ENCODE assay signal across 7 mouse cellular contexts in genomic region chr5:3451233-3451632, GRCm38 (mm10).
DNase-seq lines count a peak whose midpoint lies in the region; ATAC-seq and TF ChIP-seq lines count a peak whose summit lies in the region.
"Not testable (repeated sequence)": the region's sequence is repeated elsewhere in the genome, so short reads cannot be mapped to it uniquely, and the experiment has no call there.

No protein-coding gene starts in this region.

- DNase-seq in brain, embryonic 14.5 days (ENCODE audit: low read depth), result peak; percentile 87
- peak; percentile 82 for DNase-seq in forebrain, embryonic 14.5 days (ENCODE audit: low spot score)

- not testable (repeated sequence) for ATAC-seq in forebrain, embryonic 14.5 days; heart, embryonic 13.5 days (ENCODE audit: extremely low read depth, insufficient number of reproducible peaks, low FRiP score, low TSS enrichment); hindbrain, embryonic 15.5 days (ENCODE audit: low FRiP score, low read depth); limb, embryonic 12.5 days (ENCODE audit: insufficient number of reproducible peaks, insufficient read depth, low FRiP score, low TSS enrichment, low read depth); lung, embryonic 16.5 days (ENCODE audit: low read depth); midbrain, embryonic 15.5 days (replicated peaks)

- not testable (repeated sequence) for H3K4me3 ChIP-seq in forebrain, embryonic 14.5 days (ENCODE audit: low read depth, low read length); heart, embryonic 13.5 days; hindbrain, embryonic 15.5 days; limb, embryonic 12.5 days (replicated peaks); lung, embryonic 16.5 days (ENCODE audit: low read length); midbrain, embryonic 15.5 days

- H3K9ac ChIP-seq in forebrain, embryonic 14.5 days (ENCODE audit: low read length); heart, embryonic 13.5 days; hindbrain, embryonic 15.5 days; limb, embryonic 12.5 days (replicated peaks); lung, embryonic 16.5 days (ENCODE audit: low read length); midbrain, embryonic 15.5 days: not testable (repeated sequence)

- not testable (repeated sequence) for H3K36me3 ChIP-seq in forebrain, embryonic 14.5 days (ENCODE audit: control insufficient read depth, insufficient read depth, low read length); heart, embryonic 13.5 days; hindbrain, embryonic 15.5 days; limb, embryonic 12.5 days; lung, embryonic 16.5 days (ENCODE audit: control insufficient read depth, insufficient read depth, low read length); midbrain, embryonic 15.5 days (replicated peaks)

- not testable (repeated sequence) for H3K9me3 ChIP-seq in forebrain, embryonic 14.5 days (replicated peaks; ENCODE audit: control insufficient read depth, low read length); heart, embryonic 13.5 days; hindbrain, embryonic 15.5 days; limb, embryonic 12.5 days; lung, embryonic 16.5 days (ENCODE audit: control insufficient read depth, low read length); midbrain, embryonic 15.5 days

- H3K27me3 ChIP-seq in forebrain, embryonic 14.5 days (replicated peaks; ENCODE audit: control insufficient read depth, insufficient read depth, low read length); heart, embryonic 13.5 days (replicated peaks); hindbrain, embryonic 15.5 days; limb, embryonic 12.5 days; lung, embryonic 16.5 days (ENCODE audit: control insufficient read depth, insufficient read depth, low read depth, low read length); midbrain, embryonic 15.5 days (replicated peaks): not testable (repeated sequence)

- TF ChIP-seq CTCF in brain, embryonic 14.5 days (IDR thresholded peaks at IDR 0.05; ENCODE audit: borderline replicate concordance, extremely low read depth, insufficient read depth, insufficient read length), result not testable (repeated sequence)

- TF ChIP-seq POLR2A in brain, embryonic 14.5 days (IDR thresholded peaks at IDR 0.05; ENCODE audit: borderline replicate concordance, extremely low read depth, insufficient read depth, insufficient read length, poor library complexity, severe bottlenecking), result not testable (repeated sequence)

- 8% methylated on average over 9 of the region's 9 CpGs for WGBS in forebrain, embryonic 14.5 days
- 58% methylated on average over 9 of the region's 9 CpGs for WGBS in heart, embryonic 13.5 days
- WGBS in hindbrain, embryonic 15.5 days, result 27% methylated on average over 9 of the region's 9 CpGs
- 51% methylated on average over 9 of the region's 9 CpGs for WGBS in limb, embryonic 12.5 days
- WGBS in lung, embryonic 16.5 days, result 8% methylated on average over 9 of the region's 9 CpGs
- WGBS in midbrain, embryonic 15.5 days, result 32% methylated on average over 9 of the region's 9 CpGs

- not testable (repeated sequence) for H3K4me1 ChIP-seq in forebrain, embryonic 14.5 days (ENCODE audit: control insufficient read depth, insufficient read depth, low read length); hindbrain, embryonic 15.5 days (replicated peaks); limb, embryonic 12.5 days (replicated peaks); lung, embryonic 16.5 days (replicated peaks; ENCODE audit: control insufficient read depth, insufficient read depth, low read length); midbrain, embryonic 15.5 days
- H3K4me1 ChIP-seq in heart, embryonic 13.5 days, result peaks cover 20% of the 10 kb centered on the region

- H3K4me2 ChIP-seq in forebrain, embryonic 14.5 days (ENCODE audit: low read length), result 0 out of 2 replicates have a peak overlapping the region, but pooled peaks have one; percentile 14
- H3K4me2 ChIP-seq in heart, embryonic 13.5 days; limb, embryonic 12.5 days: not testable (repeated sequence)
- peak overlapping the region; percentile 23; the same call in 1 of the 2 replicates for H3K4me2 ChIP-seq in hindbrain, embryonic 15.5 days
- 0 out of 2 replicates have a peak overlapping the region, but pooled peaks have one; percentile 20 for H3K4me2 ChIP-seq in lung, embryonic 16.5 days (ENCODE audit: low read depth, low read length)
- H3K4me2 ChIP-seq in midbrain, embryonic 15.5 days, result peak overlapping the region; percentile 1; the same call in 1 of the 2 replicates

- H3K27ac ChIP-seq in forebrain, embryonic 14.5 days (ENCODE audit: low read depth, low read length), result peak overlapping the region; percentile 76
- peak overlapping the region; percentile 28; the same call in 1 of the 2 replicates for H3K27ac ChIP-seq in heart, embryonic 13.5 days (replicated peaks)
- not testable (repeated sequence) for H3K27ac ChIP-seq in hindbrain, embryonic 15.5 days (replicated peaks); lung, embryonic 16.5 days (ENCODE audit: low read length); midbrain, embryonic 15.5 days
- peak overlapping the region; percentile 50; the same call in 1 of the 2 replicates for H3K27ac ChIP-seq in limb, embryonic 12.5 days
